Mouse (Mus musculus) hindbrain, postnatal 0 days (tissue): ENCODE data around the gene Faf1. TPM values are rescaled to one million over a fixed set of nuclear protein-coding genes. Genes with fewer than 3 reads are reported as not detected.

Source experiments
- ATAC-seq: fragments of 200-750 bp; cut with Nextera tagmentation; 2 replicates; pipeline ENCODE4 v1.8.0; 2017; ENCODE audit warnings: mild to moderate bottlenecking, moderate TSS enrichment, moderate library complexity
- DNase-seq: peaks from one replicate; pipeline ENCODE4 v3.0.0-alpha.2; 2015; ENCODE audit warnings: low spot score
- H3K27ac ChIP-seq: fragments of 300-500 bp; sonication (generic); 2 replicates; pipeline ENCODE4 v1.5.1; 2014; ENCODE audit warnings: mild to moderate bottlenecking
- H3K27me3 ChIP-seq: fragments of 300-500 bp; sonication (generic); 2 replicates; pipeline ENCODE4 v1.6.1; 2014; ENCODE audit warnings: low read length, mixed read lengths; ENCODE audit not compliant: insufficient read depth
- H3K36me3 ChIP-seq: fragments of 300-500 bp; sonication (generic); 2 replicates; pipeline ENCODE4 v1.6.1; 2014; ENCODE audit warnings: low read length, mixed read lengths; ENCODE audit not compliant: insufficient read depth
- H3K4me1 ChIP-seq: fragments of 300-500 bp; sonication (generic); 2 replicates; pipeline ENCODE4 v1.6.1; 2014; ENCODE audit warnings: antibody characterized with exemption, low read length, mixed read lengths; ENCODE audit not compliant: insufficient read depth
- H3K4me2 ChIP-seq: fragments of 300-500 bp; sonication (generic); 2 replicates; pipeline ENCODE4 v1.6.1; 2014; ENCODE audit warnings: low read depth, mild to moderate bottlenecking, low read length, moderate library complexity, mixed read lengths
- H3K4me3 ChIP-seq: fragments of 300-500 bp; sonication (generic); 2 replicates; pipeline ENCODE4 v1.5.1; 2014; ENCODE audit warnings: low read length
- H3K9ac ChIP-seq: fragments of 300-500 bp; sonication (generic); replicated peaks from 2 replicates; pipeline ENCODE4 v1.6.1; 2014; ENCODE audit warnings: mild to moderate bottlenecking, low read length, moderate library complexity, mixed read lengths
- H3K9me3 ChIP-seq: fragments of 300-500 bp; sonication (generic); 2 replicates; pipeline ENCODE4 v1.6.1; 2016; ENCODE audit warnings: low read length, mixed read lengths
- CTCF ChIP-seq: IDR thresholded peaks from 2 replicates; pipeline ENCODE4 v1.5.1; 2016; ENCODE audit warnings: antibody characterized with exemption, control low read depth, low read depth
- WGBS: fragments of 180-500 bp; shearing (Covaris S2); extraction: QIAGEN DNeasy Blood & Tissue Kit; methylation state at CpG from one replicate; pipeline ENCODE4 v1.1.7; 2014; 5-methylcytosine and 5-hydroxymethylcytosine counted together
- polyA plus RNA-seq: library from polyadenylated mRNA; unstranded; fragments of >200 nt; fragmentation: Nextera tagmentation; extraction: Ambion mirVana; gene quantifications from 2 replicates; pipeline ENCODE4 v1.2.1, GENCODE M21; 2015
- total RNA-seq: library from RNA; depleted of rRNA; stranded (reverse); fragments of >200 nt; gene quantifications from 2 replicates; pipeline ENCODE4 v1.2.3, GENCODE M21; 2014

Faf1 gene
- total and polyA plus RNA-seq, 2 experiments from 2014 or later, result 29.6 to 40.5 TPM

DNA sequence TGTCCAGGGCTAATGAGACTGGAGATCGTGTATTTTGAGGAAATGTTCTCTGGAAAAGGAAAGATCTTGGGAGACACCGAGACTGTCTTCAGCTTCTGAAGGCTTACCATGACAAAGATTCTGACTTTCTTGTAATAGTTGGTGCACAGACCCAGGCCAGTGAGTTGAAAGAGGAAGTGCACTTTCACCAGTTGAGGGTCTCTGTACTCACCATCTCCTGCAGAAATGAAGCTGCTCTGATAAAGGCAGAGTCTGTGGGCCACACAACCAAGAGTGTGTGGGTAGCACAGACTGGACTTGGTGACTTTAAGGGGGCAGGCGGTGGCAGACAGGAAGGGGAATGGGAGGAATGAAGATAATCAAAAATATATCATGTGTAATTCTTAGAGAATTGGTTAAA, 260.2 kb downstream of the Faf1 start:
- no peak overlapping the region for H3K27ac ChIP-seq
- no peaks in the 10 kb centered on the region for H3K4me1 ChIP-seq
- no peak overlapping the region for H3K4me3 ChIP-seq
- DNase-seq, result no peak
- TF ChIP-seq CTCF, result no peak
- no peak overlapping the region for H3K9ac ChIP-seq
- no peak overlapping the region for H3K4me2 ChIP-seq
- no peaks in the 10 kb centered on the region for H3K9me3 ChIP-seq
- H3K36me3 ChIP-seq, result no peaks in the 10 kb centered on the region
- no peak for ATAC-seq
- H3K27me3 ChIP-seq, result no peaks in the 10 kb centered on the region
- 94% methylated on average over 3 of the region's 3 CpGs for WGBS

DNA sequence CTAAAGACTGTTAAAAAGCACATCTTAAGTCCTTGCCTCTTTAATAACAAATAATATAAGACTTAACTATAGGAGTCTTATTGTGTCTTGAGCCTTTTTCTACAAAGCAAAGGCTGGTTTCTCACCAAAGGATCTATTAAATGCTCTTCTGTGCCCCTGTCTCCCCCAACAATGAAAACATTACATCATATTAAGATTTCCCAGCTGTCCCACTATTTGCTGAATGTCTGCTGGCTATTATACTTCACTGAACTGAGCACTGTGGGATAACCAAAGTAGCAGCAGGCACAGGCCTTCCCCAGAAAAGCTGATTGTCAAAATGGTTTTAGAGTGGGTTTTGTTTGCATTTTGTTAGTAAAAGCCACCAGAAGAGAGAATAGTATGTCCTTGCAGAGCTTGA, 262.9 kb downstream of the Faf1 start:
- no peaks in the 10 kb centered on the region for H3K27me3 ChIP-seq
- TF ChIP-seq CTCF, result no peak
- no peaks in the 10 kb centered on the region for H3K4me1 ChIP-seq
- no peak for DNase-seq
- no peak overlapping the region for H3K27ac ChIP-seq
- ATAC-seq, result no peak
- H3K9ac ChIP-seq, result no peak overlapping the region
- no peaks in the 10 kb centered on the region for H3K36me3 ChIP-seq
- no peaks in the 10 kb centered on the region for H3K9me3 ChIP-seq
- H3K4me3 ChIP-seq, result no peak overlapping the region
- no peak overlapping the region for H3K4me2 ChIP-seq

DNA sequence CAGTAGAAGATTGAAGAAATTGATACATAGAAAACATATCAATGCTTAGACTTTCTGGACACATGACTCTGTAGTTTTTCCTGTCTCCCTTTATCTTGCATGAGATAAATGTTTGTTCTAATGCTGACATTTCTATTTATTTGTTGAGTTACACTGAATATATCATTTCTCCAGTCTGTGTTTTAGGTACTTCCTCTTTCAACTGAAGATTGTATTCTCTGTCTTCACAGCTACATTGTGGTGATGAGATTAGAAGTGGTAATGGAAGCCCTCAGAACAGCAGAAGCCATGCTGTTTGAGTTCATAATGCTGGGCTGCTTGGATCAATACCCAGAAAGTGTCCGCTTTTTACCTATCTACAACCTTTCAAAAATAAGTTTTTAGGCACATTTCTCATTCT, 269.2 kb downstream of the Faf1 start:
- ATAC-seq (no peak), DNase-seq (no peak)
- Histone ChIP-seq H3K9ac (no peak overlapping the region), H3K4me1 (no peaks in the 10 kb centered on the region), H3K27ac (no peak overlapping the region), H3K9me3 (no peaks in the 10 kb centered on the region), H3K27me3 (no peaks in the 10 kb centered on the region), H3K36me3 (no peaks in the 10 kb centered on the region), H3K4me3 (no peak overlapping the region), H3K4me2 (no peak overlapping the region)
- WGBS, result 95% methylated on average over 1 of the region's 1 CpGs
- no peak for TF ChIP-seq CTCF

DNA sequence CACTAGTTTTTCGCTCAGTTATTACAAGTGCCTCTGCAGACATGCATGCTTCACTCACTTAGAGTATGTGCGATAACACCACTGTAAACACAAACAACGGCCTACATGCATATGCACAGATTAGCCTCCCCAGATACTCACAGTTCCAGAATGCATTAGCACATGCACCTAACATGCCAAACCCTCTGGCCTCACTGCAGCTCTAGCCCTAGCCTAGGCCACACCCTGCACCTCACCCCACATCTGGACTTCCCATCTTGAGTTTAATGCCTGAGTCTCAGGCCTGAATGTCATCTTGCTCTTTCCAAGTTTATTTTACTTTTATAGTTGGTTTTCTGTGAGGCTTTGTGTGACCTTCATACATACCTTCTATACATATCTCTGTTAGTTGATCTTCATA, 272.9 kb downstream of the Faf1 start:
- H3K4me3 ChIP-seq, result no peak overlapping the region
- TF ChIP-seq CTCF, result no peak
- WGBS, result 96% methylated on average over 3 of the region's 3 CpGs

DNA sequence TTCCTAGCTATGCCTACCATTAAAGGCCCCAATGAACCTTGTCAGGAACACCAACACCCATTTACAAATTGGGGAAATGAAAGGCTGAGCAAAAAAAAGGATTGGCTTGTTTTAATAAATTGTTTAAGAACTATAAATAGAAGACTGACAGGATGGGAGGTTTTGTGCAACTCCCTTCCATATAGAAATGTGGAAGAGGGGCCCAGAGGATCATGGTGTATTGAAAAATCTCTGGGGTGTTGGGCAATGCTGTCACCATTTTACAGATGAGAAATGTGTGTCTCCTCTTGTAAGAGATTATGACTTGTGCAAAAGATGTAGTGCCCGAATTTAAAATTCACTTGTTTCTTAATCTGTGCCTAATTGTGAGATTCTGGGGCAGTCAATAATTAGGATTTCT, 277.1 kb downstream of the Faf1 start:
- no peak for TF ChIP-seq CTCF
- DNase-seq (no peak), ATAC-seq (no peak)
- Histone ChIP-seq H3K9me3 (no peaks in the 10 kb centered on the region), H3K4me3 (no peak overlapping the region), H3K27me3 (no peaks in the 10 kb centered on the region), H3K4me1 (no peaks in the 10 kb centered on the region), H3K4me2 (no peak overlapping the region), H3K36me3 (no peaks in the 10 kb centered on the region), H3K27ac (no peak overlapping the region), H3K9ac (no peak overlapping the region)
- WGBS, result 84% methylated on average over 1 of the region's 1 CpGs

More for the DNA sequence above, 272.9 kb downstream of the Faf1 start:
- H3K4me2 ChIP-seq, result no peak overlapping the region
- no peak overlapping the region for H3K9ac ChIP-seq
- H3K27me3 ChIP-seq, result no peaks in the 10 kb centered on the region
- DNase-seq (no peak), ATAC-seq (no peak)
- no peaks in the 10 kb centered on the region for H3K36me3 ChIP-seq
- H3K9me3 ChIP-seq, result no peaks in the 10 kb centered on the region
- H3K27ac ChIP-seq, result no peak overlapping the region
- H3K4me1 ChIP-seq, result no peaks in the 10 kb centered on the region

DNA sequence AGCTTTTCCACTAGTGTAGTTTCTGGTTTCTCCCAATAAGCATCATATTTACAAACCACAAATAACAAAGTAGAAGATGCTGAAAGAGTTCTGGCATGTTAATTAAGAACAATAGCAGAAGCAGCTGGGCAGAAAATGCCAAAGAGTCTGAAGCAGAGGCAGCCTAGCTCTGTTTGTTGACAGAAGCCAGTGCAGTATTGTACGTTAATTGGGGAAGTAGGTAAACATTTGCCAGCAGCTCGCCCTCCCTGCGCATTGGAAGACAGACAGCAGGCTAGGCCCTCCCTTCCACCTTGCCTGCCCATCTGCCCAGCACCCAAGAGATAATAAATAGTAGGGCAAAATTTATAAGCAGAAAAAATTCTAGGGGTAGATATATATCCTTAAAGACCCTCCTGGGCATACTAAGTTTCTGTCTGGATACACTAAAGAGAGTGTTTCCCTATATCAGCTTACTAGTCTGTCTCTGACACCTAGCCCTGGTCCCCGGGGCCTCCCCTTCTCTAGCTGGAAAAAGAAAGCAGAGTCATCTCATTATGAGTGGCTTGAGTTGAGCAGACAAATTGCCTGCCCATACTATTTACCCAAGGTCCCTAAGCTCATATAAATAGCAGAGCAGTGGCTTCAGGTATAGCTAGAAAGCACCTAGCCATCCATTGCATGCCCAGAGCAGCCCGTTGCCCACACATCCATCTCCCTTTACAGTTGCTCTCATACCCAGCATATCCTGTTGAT, 284.0 kb downstream of the Faf1 start:
- 72% methylated on average over 5 of the region's 5 CpGs for WGBS
- H3K9ac ChIP-seq, result no peak overlapping the region
- no peak for DNase-seq
- no peak for ATAC-seq
- no peak for TF ChIP-seq CTCF
- no peaks in the 10 kb centered on the region for H3K4me1 ChIP-seq
- H3K4me3 ChIP-seq, result no peak overlapping the region
- no peaks in the 10 kb centered on the region for H3K36me3 ChIP-seq
- no peak overlapping the region for H3K4me2 ChIP-seq
- no peaks in the 10 kb centered on the region for H3K9me3 ChIP-seq
- H3K27me3 ChIP-seq, result no peaks in the 10 kb centered on the region
- no peak overlapping the region for H3K27ac ChIP-seq

DNA sequence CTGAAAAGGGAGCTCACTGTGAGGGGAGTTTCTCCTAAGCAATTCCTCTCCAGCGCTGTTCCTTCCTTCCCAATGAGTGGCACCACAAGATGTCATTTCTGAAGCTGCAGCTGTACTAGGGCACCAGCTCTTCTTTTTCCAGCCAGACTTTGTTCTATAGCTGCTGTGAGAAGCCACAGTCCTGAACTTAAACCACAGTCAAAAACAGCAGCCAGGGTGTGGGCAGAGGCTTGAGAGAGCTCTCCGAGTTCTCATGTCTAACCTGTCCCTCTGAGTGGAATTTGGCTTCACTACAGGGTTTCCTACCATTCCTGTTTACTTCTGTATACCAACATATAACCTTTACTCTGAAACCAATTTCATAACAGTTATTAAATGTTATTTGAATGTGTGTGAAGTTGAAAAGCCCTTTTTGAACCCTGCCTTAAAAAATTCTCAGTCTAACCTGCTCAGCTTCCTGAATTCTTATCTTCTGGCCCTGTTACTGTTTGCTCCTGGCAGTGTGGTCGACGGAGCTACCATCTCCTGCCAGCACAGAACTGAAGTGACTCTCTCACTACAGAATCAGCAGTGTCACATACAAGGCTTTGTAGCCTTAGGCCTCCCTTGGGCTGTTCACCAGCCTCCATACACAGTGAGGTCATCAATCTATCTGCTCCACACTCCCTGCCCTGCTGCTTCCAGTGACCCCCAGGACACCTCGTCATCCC, 287.3 kb downstream of the Faf1 start:
- no peaks in the 10 kb centered on the region for H3K4me1 ChIP-seq
- H3K9me3 ChIP-seq, result no peaks in the 10 kb centered on the region
- TF ChIP-seq CTCF, result no peak
- no peak overlapping the region for H3K4me3 ChIP-seq
- H3K27me3 ChIP-seq, result no peaks in the 10 kb centered on the region
- WGBS, result 81% methylated on average over 5 of the region's 5 CpGs
- no peaks in the 10 kb centered on the region for H3K36me3 ChIP-seq
- no peak overlapping the region for H3K4me2 ChIP-seq
- no peak overlapping the region for H3K27ac ChIP-seq
- no peak overlapping the region for H3K9ac ChIP-seq
- no peak for DNase-seq
- no peak for ATAC-seq
